Mouse (Mus musculus): ENCODE measurements around the gene Nanos1.

Nanos1 gene
- long read RNA-seq, experiment 1, partial matches to known transcripts, result 0 of 2 reads
- long read RNA-seq, experiment 1, other reads (novel, unspliced or antisense), result 0 of 2 reads
- long read RNA-seq, experiment 2, partial matches to known transcripts, result 0 of 1 reads
- long read RNA-seq, experiment 2, other reads (novel, unspliced or antisense), result 0 of 1 reads

GRCm38 (mm10) chr19:60755438-60756191, at the start of gene Nanos1:
Gene Nanos1 (plus strand): TSS chr19:60755987.
- intact Hi-C loops (cut with DNase I), result no loop called here

- intact Hi-C loops (cut with DNase I), result no loop called here
Measured at GRCm38 (mm10) chr19:60709193-60709900, 46.4 kb upstream of the Nanos1 start.

DNA sequence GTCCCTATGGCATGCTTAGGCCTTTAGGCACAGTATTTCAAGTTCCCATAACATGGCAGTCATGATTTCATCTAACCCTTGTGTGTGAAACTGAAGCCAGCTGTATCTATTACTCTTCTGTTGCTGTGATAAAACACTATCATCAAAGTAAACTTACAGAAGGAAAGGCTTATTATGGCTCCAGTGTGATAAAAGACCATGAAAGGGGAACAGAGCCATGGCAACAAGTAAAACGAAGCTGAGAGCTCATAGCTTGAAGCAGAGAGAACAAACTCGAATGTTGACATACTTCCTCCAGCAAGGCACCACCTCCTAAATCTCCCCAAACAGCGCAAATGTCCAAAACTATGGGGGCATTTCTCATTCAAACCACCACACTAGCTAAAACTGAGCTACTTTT, 45.6 kb upstream of the Nanos1 start:
- intact Hi-C loops (cut with DNase I), result no loop called here

DNA sequence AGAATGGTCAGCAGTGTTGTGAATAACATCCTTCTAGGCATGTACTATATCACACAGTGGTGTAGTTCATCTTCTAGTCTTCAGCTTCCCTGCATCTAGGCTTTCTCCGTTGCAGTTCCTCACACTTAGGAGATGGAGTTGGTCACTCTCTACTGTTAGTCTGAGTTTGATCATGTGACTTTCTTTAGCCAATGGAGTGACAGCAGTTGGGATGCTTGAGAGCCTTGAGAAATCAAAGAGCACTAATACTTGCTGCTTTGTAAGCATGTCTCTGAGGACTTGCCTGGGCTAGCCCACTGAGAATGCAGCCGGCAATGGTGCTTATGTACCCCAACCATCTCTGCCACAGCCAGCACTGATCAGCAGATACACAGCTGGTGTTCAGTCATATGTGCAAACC, 43.2 kb upstream of the Nanos1 start:
- intact Hi-C loops (cut with DNase I), result no loop called here

DNA sequence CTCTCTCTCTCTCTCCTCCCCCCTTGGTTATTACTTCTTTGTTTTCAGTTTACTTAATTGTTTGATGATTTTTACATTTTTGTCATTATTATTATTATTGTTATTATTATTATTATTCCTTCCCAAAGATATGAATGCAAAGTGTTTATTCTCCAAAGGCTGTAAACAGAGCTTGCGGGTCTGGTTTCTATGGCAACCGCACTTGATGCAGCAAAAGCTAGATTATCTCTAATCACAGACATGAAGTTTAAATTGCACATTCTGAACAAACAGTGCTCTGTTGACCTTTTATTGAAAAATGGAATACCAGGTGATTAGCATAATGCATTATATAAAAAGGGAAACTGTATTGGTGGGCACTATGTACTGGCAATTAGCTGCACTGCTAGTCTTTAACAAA, 39.4 kb upstream of the Nanos1 start:
- intact Hi-C loops (cut with DNase I), result no loop called here

- intact Hi-C loops (cut with DNase I), result no loop called here
Measured at GRCm38 (mm10) chr19:60730281-60730852, 25.4 kb upstream of the Nanos1 start.

GRCm38 (mm10) chr19:60731299-60731698, 24.5 kb upstream of the Nanos1 start:
- intact Hi-C loops (cut with DNase I), result no loop called here

- intact Hi-C loops (cut with DNase I), result no loop called here
Measured at GRCm38 (mm10) chr19:60731966-60732365, 23.8 kb upstream of the Nanos1 start.

DNA sequence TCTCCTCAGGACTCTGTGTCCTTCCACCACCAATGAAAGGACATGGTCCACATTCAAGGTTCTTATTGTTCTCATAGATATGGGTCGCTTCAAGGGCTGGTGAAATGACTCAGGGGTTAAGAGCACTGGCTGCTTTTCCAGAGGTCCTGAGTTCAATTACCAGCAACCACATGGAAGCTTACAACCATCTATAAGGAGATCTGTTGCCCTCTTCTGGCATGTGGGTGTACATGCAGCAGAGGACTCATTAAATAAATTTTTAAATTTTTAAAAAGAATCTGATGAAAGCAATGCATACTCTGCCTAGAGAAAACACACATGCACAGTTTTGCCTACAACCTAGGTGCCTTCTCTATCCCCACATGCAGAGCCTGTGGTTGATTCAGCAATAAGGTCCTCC, 15.2 kb upstream of the Nanos1 start:
- intact Hi-C loops (cut with DNase I), result no loop called here

- intact Hi-C loops (cut with DNase I), result no loop called here
Measured at GRCm38 (mm10) chr19:60743767-60744547, 11.8 kb upstream of the Nanos1 start.

DNA sequence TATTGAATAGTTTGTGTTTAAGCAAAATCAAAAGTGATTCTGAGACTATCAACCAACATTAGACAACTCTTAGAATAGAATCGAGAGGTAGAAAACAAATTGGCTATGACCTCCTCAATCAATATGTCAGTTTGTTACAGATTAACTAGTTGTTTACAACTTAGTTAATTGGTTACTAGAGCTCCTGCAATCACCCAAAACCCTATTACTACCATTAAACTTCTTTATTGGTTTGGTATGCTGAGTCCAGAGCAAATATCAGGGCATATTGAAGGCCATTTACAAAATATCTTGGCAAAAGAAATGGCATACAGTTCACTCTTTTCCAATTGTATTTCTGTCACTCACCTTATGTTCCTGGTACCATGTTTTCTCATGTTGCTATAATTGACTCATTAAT, 8.0 kb upstream of the Nanos1 start:
- intact Hi-C loops (cut with DNase I), result no loop called here

DNA sequence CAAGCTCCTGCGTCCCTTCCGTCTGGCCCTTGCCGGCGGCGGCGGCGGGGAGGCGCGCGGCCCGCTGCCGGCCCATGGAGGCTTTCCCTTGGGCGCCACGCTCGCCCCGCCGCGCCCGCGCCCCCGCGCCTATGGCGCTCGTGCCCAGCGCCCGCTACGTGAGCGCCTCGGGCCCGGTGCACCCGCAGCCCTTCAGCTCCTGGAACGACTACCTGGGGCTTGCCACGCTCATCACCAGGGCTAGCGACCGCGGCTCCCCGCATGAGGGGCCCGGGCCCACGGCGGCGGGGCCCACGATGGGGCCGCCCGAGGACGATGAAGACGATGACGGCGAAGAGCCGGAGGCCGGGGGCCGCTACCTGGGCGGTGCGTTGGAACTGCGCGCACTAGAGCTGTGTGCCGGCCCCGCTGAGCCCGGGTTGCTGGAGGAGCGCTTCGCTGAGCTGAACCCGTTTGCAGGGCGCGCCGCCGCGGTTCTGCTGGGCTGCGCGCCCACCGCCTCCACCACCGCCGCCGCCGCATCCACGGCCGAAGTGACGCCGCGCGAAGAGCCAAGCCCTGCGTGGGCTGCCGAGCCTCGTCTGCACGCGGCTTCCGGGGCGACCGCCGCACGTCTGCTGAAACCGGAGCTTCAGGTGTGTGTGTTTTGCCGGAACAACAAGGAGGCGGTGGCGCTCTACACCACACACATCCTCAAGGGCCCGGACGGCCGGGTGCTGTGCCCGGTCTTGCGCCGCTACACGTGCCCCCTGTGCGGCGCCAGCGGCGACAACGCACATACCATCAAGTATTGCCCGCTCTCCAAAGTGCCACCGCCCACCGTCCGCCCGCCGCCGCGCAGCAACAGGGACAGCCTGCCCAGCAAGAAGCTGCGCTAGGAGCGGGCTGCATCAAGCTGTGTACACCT, 658 bp downstream of the Nanos1 start:
- intact Hi-C loops (cut with DNase I), result no loop called here

GRCm38 (mm10) chr19:60757099-60757785, 1.5 kb downstream of the Nanos1 start:
- intact Hi-C loops (cut with DNase I), result no loop called here

- intact Hi-C loops (cut with DNase I), result no loop called here
Measured at GRCm38 (mm10) chr19:60758896-60759835, 3.4 kb downstream of the Nanos1 start.

GRCm38 (mm10) chr19:60773366-60773765, 17.6 kb downstream of the Nanos1 start:
- intact Hi-C loops (cut with DNase I), result no loop called here

GRCm38 (mm10) chr19:60782034-60782433, 26.2 kb downstream of the Nanos1 start:
- intact Hi-C loops (cut with DNase I), result no loop called here

DNA sequence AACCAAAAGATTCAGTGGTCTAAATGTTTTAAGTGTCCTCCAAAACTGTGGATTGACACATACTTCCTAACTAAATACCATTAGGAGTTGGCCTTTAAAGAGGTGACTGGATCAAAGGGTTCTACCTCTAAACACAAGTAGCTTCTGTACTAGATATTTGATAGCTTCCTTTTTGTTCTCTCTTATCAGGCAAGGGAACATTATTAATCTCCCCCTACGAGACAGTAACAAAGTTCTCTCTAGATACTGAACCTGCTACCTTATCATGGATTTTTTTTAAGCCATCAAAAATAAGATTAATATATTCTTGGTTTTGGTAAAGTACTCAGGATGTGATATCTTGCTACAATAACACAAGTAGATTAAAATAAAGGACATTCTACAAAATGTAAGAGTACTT, 28.9 kb downstream of the Nanos1 start:
- intact Hi-C loops (cut with DNase I), result no loop called here

DNA sequence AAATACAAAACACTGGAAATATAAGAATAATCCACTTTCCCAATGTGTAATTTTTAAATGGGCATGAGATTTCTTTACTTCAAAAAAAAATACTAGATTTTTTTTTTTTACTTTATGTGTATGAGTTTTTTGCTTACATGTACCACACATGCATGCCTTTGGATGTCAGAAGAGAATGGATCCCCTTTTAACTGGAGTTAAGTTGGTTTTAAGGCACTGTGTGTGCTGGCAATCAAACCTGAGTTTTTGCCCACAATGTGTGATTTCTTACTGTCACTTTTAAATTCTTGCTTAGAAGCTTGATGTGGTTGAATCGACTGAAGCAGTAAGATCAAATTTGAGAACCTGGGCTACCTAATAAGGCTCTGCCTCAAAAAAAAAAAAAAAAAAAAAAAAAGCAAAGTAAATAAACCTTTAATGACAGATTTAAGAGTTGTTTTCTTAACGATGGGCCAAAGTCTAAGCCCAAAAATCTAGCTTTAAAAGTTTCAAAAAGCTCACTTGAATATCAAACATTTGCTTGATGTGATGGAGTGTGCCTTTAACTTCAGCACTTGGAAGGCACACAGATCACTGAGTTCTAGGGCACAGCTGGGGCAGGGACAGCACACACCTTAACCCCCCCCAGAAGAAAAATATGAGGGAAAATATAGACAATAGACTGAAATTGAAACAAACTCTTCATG, 31.8 kb downstream of the Nanos1 start:
- intact Hi-C loops (cut with DNase I), result no loop called here

All from adrenal gland (tissue).